18 mouse cellular contexts compared by ENCODE assay signal in genomic region chr11:46754669-46755068, GRCm38 (mm10). TPM values are rescaled to one million over a fixed set of nuclear protein-coding genes. Genes with fewer than 3 reads are reported as not detected.
"Had no signal": no experiment of that assay in that cellular context is flagged by ENCODE, and none has a peak within 500 bp of the region (broad histone marks: within the 10 kb centered on the region; RNA-seq: fewer than 3 reads in every experiment).

No protein-coding gene starts in this region.

- H3K4me2 ChIP-seq: limb, embryonic 13.5 days; stomach, embryonic 15.5 days had no signal

- H3K27me3 ChIP-seq: limb, embryonic 13.5 days; stomach, embryonic 15.5 days had no signal

- H3K36me3 ChIP-seq: limb, embryonic 13.5 days; midbrain, embryonic 10.5 days; stomach, embryonic 15.5 days had no signal

- H3K9ac ChIP-seq: limb, embryonic 13.5 days; liver, embryonic 14.5 days; stomach, embryonic 15.5 days had no signal

- H3K4me3 ChIP-seq: layer of hippocampus, adult 2 months; limb, embryonic 13.5 days; midbrain, embryonic 10.5 days; myocyte; stomach, embryonic 15.5 days had no signal

- DNase-seq: kidney, postnatal 10 days; kidney, postnatal 4 days; left cerebral cortex, postnatal 4 days; lung, adult 18-20 months; lung, postnatal 10 days; lung, postnatal 4 days; midbrain, embryonic 14.5 days; right cerebral cortex, postnatal 14 days; thymus, adult 2 months; thymus, postnatal 25 days had no signal

- H3K27ac ChIP-seq: layer of hippocampus, adult 2 months; limb, embryonic 13.5 days; liver, embryonic 14.5 days; midbrain, embryonic 10.5 days; stomach, embryonic 15.5 days had no signal

- H3K9me3 ChIP-seq: limb, embryonic 13.5 days; midbrain, embryonic 10.5 days; stomach, embryonic 15.5 days had no signal

- H3K4me1 ChIP-seq: limb, embryonic 13.5 days; midbrain, embryonic 10.5 days; stomach, embryonic 15.5 days had no signal

RNA-seq across cellular contexts. Expression of gene Havcr1, which starts 19.8 kb away (rescaled TPM):
- polyA plus RNA-seq: liver, embryonic 14.5 days; midbrain, embryonic 14.5 days; myocyte; stomach, embryonic 15.5 days had no signal

RNA-seq across cellular contexts. Expression of gene Timd2, which starts 47.8 kb away (rescaled TPM):
- polyA plus RNA-seq: kidney, embryonic 14.5 days; limb, embryonic 13.5 days; myocyte; urinary bladder, adult 2 months had no signal

RNA-seq across cellular contexts. Expression of gene Timd4, which starts 55.9 kb away (rescaled TPM):
- polyA plus RNA-seq: midbrain, embryonic 10.5 days; myocyte had no signal
